Mouse (Mus musculus) layer of hippocampus, adult 2 months (tissue): ENCODE results near the gene Psg16. TPM values are rescaled to one million over a fixed set of nuclear protein-coding genes. Genes with fewer than 3 reads are reported as not detected.
A peak's percentile ranks its signal among the peaks of the same experiment; 100 is the strongest.
"Not testable (repeated sequence)": the region's sequence is repeated elsewhere in the genome, so short reads cannot be mapped to it uniquely, and the experiment has no call there.

Experiments
- DNase-seq, 2 experiments: peaks; one replicate each; pipeline ENCODE4 v3.0.0; 2022; ENCODE audit warnings: low spot score in 2 of 2
- H3K27ac ChIP-seq: fragments of 200-600 bp; 2 replicates; pipeline ENCODE4 v1.8.1; 2022
- H3K4me3 ChIP-seq: fragments of 200-600 bp; 2 replicates; pipeline ENCODE4 v1.8.1; 2022; ENCODE audit warnings: mild to moderate bottlenecking
- CTCF ChIP-seq: fragments of 200-600 bp; conservative IDR thresholded peaks from 2 replicates; pipeline ENCODE4 v1.8.1; 2022; ENCODE audit warnings: antibody characterized with exemption, mild to moderate bottlenecking, moderate library complexity
- total RNA-seq, 2 experiments: library from RNA; stranded (reverse); gene quantifications; 2 replicates each; pipeline ENCODE4 v1.2.3; 2021

The Psg16 gene
- total RNA-seq, 2 experiments from 2014 or later: 3.5 to 4.1 TPM

DNA sequence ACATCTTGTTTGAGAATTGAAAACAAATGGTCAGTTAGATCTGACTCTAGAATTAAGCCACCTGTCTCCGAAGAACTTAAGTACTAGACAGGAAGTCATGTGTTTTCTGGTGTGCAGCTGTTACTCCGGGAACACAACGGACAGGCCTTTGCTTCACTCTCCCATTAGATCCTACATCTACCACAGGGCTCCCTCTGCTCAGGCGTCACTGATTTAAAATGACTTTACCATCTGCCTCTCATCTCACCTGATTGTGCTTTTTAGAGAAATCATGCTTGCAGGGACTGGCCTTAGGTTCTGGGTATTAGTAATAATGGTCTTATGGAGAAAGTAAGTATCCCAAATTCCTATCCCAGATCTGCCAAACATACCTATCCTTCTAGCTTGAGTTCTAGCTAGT lies 8.9 kb downstream of the Psg16 start:
- Histone ChIP-seq H3K27ac (no peak overlapping the region), H3K4me3 (no peak overlapping the region)
- no peak for DNase-seq
- TF ChIP-seq CTCF: no peak

DNA sequence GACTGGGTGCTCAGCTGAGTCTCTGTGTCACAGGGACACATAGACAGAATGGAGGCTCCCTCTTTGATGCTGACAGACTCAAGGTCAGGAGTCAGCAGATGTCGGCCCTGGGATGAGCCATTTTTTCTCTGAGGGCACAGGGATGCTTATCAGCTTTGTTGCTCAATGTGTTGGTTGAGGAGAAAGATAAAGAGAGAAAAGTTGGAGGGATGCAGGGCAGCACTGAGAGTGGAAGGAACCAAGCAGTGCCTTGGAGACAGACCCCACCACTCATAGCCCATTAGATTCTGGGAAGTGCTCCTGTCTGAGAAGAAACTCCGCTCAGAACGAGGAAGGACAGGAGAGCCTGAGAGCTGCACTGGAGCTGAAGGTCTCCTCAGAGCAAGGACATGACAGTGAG lies 13.9 kb downstream of the Psg16 start:
- no peak for TF ChIP-seq CTCF
- Histone ChIP-seq H3K27ac (no peak overlapping the region), H3K4me3 (no peak overlapping the region)
- no peak for DNase-seq

DNA sequence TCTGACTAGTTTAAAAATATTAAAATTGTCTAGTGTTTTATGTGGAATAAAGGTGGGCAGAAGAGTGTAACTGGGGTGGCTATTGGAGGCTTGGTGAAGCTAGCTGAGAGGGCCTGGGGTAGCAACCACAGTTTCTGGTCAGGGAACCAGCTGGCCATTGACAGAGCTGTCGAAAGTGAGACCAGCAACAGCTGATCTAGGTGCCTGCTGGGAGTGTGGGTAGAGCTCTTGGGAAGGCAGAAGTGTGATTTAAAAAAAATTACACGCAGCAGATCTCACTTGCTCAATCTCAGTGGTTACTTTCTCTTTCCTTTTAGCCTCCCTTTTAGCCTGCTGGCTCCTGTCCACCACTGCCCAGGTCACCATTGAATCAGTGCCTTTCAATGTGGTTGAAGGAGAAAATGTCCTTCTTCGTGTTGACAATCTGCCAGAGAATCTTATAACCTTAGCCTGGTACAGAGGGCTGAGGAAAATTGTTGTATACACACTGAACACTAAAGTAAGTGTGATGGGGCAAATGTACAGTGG lies 16.3 kb downstream of the Psg16 start:
- Histone ChIP-seq H3K27ac (no peak overlapping the region), H3K4me3 (no peak overlapping the region)
- TF ChIP-seq CTCF: no peak
- DNase-seq: no peak

DNA sequence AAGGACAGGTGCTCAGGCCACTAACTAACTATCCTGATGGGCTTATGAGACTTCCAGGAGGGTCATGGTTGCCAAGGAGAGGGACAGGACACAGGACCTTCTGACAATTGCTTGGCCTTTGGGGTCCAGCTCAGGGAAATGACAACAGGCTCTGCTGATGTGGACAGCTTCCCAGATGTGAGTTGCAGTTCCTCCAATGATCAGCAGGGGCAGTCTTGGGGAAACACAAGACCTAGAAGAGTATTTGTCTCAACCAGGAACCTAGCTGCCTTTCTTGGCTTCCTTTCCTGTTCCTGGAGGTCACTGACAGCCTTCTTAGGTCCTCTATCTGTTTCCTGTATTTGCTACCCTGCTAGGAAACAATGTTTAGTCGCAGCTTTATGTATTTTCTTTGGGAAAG lies 17.4 kb downstream of the Psg16 start:
- H3K4me3 ChIP-seq: no peak overlapping the region
- TF ChIP-seq CTCF: peak; percentile 55
- DNase-seq: no peak
- no peak overlapping the region for H3K27ac ChIP-seq

DNA sequence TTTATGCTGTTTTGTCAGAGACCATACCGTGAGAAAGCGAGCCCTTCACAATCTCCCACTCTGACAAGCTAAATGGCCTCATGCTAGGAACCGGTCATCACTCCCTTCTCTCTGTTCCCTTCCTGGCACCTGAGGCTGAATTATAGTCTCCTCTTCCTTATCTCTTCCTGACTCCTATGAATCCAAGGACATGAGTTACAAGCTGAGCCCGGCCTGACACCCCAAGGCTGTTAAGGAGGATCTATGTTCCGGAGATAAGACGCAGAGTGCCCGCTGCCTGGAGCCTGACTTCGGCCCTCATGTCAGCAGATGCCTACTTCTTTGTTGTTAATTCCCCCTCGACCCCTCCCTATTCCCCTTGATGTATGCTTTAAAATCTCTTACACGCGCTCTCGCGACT lies 27.8 kb downstream of the Psg16 start:
- not testable (repeated sequence) for H3K27ac ChIP-seq, DNase-seq, H3K4me3 ChIP-seq

DNA sequence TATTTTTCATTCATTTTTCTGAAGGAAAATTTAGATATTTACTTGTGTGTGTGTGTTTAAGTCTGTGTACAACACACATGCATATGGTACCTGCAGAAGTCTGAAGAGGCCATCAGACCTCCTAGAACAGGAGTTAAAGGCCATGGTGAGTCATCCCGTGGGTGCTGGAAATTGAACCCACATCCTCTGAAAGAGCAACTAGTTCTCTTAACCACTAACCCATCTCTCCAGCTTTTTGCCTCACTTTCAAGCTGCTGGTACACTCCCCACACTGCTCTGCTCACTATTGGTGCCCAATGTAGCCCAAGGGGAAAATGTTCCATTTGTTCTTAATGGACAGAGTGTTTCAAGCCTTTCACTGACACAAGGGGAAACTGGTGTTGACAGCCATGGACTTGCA lies 61.5 kb downstream of the Psg16 start:
- TF ChIP-seq CTCF: no peak
- Histone ChIP-seq H3K4me3 (no peak overlapping the region), H3K27ac (no peak overlapping the region)
- DNase-seq: no peak

DNA sequence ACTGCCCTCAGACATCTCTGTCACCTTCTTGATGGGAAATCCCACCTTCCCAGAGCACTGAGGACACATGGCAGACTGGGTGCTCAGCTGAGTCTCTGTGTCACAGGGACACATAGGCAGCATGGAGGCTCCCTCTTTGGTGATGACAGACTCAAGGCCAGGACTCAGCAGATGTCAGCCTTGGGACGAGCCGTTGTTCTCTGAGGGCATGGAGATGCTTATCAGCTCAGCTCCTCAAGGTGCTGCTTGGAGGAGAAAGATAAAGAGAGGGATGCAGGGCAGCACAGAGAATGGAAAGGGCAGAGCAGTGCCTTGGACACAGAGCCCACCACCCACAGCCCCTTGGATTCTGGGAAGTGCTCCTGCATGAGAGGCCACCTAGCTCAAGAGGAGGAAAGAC lies 76.1 kb downstream of the Psg16 start, which contains the start of gene Ceacam3:
Gene Ceacam3, plus strand, starts transcription at position 352 of the 400 bp plus-strand sequence.
- no peak within 1 kb of the TSS for H3K4me3 ChIP-seq
- H3K27ac ChIP-seq: no peak within 1 kb of the TSS
- TF ChIP-seq CTCF: no peak
- no peak for DNase-seq

DNA sequence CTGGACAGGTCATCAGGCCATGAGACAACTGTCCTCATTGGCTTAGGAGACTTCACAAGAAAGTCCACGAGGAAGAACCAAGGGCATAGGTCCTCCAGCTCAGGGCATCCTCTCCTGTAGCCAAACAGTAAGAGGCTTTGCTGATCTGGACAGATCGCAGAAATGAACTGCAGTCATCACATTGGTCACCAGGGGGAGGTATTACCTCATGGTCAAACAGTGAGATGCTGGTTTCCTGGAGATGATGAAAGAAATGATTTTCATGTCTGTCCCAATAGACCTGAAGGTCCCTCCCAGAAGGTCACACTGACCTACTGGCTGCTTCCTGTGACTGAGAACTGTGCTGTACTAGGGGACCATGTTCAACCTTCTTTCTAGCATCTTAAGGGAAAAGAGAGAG lies 81.8 kb downstream of the Psg16 start:
- no peak for DNase-seq
- TF ChIP-seq CTCF: peak; percentile 63

DNA sequence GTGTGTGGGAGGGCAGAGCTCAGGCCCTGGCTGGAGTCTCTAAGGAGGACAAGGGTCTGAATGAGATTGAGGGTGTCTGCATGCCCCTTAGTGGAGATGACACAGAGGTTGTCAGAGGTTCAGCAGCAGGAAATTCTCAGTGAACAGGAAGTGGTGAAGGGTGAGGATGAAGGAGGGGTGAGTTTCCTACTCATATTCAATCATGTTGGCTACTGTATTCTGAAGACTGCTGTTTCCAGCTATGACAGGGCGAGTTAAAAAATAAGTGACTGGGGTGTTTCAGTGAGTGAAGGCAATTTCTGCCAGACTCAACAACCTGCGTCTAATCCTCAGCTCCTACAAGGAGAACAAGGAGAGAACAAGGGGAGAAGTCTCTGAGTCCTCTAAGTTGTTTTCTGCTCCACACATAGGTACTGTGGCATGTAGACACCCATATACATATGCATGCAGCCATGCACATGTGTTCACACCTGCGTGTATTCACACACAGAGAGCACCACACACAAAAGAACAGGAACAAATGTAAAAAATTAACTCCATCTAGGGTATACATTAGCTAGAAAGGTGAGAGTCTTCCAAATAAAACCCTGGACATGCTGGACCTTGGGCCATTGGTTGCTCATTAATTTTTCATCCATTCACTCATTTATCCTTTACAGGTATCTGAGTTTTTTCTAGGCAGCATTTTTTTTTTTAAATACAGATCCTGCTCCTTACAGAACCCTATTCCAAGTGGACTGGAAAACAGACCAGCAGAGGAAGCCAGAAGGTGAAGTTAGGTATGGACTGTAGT lies 83.2 kb downstream of the Psg16 start:
- TF ChIP-seq CTCF: no peak
- DNase-seq: no peak
- H3K4me3 ChIP-seq: no peak overlapping the region
- H3K27ac ChIP-seq: no peak overlapping the region

More for the DNA sequence above, 81.8 kb downstream of the Psg16 start:
- H3K27ac ChIP-seq: no peak overlapping the region
- H3K4me3 ChIP-seq: no peak overlapping the region

DNA sequence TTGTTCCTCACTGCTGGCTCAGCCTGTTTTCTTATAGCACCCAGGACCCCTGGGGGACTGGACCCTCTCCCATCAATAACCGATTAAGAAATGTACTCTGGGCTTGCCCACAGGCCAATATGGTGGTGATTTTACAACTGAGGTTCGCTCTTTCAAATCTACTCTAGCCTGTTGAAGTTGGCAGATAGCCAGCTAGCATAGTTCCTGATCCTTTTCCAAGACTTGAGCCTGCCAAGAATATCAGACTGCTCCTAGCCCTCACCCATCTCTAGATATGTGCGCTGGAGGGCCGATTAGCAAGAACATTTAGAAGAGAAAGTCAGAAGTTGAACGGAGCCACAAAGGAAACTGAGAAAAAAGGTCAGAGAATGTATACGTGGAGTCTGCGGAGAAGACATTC lies 85.2 kb downstream of the Psg16 start:
- TF ChIP-seq CTCF: no peak
- H3K4me3 ChIP-seq: no peak overlapping the region
- H3K27ac ChIP-seq: no peak overlapping the region
- DNase-seq: no peak

DNA sequence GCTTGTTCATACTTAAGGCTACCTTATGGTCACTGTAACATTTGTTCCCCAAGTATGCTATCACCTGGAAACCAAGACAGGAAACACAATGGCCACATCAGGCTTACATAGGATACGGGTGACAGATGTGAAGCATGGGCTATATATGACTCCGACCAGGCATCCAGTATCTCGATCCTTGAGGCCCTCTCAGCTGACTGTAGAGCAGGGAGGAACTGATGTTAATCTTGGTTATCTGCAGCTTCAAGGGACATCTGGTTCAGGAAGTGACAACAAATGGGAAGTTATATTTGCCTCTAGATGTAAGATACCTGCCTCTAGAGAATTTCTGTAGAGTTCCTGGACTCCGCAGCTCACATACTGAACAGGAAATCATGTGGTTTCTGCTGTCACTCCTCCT lies 98.0 kb downstream of the Psg16 start:
- no peak overlapping the region for H3K27ac ChIP-seq
- TF ChIP-seq CTCF: no peak
- DNase-seq: no peak
- no peak overlapping the region for H3K4me3 ChIP-seq

Other genes starting within 250 kb of the Psg16 start
- gene Prkd2, start 231.1 kb upstream of the Psg16 start, total RNA-seq: 1 to 10 TPM; 6.5 to 7.3 TPM
- gene Dact3, start 198.7 kb upstream of the Psg16 start, total RNA-seq: 100 to 1,000 TPM; 154 to 156 TPM
- 1 to 10 TPM; 1.9 to 4.0 TPM for gene Gng8, start 182.3 kb upstream of the Psg16 start, total RNA-seq
- gene Ptgir, start 167.6 kb upstream of the Psg16 start, total RNA-seq: under 1 TPM; 0.10 to 0.20 TPM
- gene Calm3, start 149.9 kb upstream of the Psg16 start, total RNA-seq: 1,000 to 10,000 TPM; 2,074 to 2,160 TPM
- gene Pnmal2, start 129.4 kb upstream of the Psg16 start, total RNA-seq: 100 to 1,000 TPM; 348 to 373 TPM
- gene Pnmal1, start 114.4 kb upstream of the Psg16 start, total RNA-seq: 100 to 1,000 TPM; 103 to 121 TPM
- gene Gm42372, start 91.0 kb upstream of the Psg16 start, total RNA-seq: 10 to 100 TPM; 52.3 to 55.5 TPM
- gene Ccdc8, start 81.3 kb upstream of the Psg16 start, total RNA-seq: 1 to 10 TPM; 1.8 to 2.2 TPM
- 100 to 1,000 TPM; 148 to 155 TPM for gene Ppp5c, start 46.1 kb upstream of the Psg16 start, total RNA-seq
- gene Hif3a, start 11.6 kb upstream of the Psg16 start, total RNA-seq: 10 to 100 TPM; 16.0 to 16.6 TPM
- gene Ceacam3, start 76.2 kb downstream of the Psg16 start, total RNA-seq: not detected
- not detected for gene Psg29, start 129.4 kb downstream of the Psg16 start, total RNA-seq